Mouse (Mus musculus) limb, embryonic 11.5 days (tissue): ENCODE results near the gene Lmx1a. TPM values are rescaled to one million over a fixed set of nuclear protein-coding genes. Genes with fewer than 3 reads are reported as not detected.

Experiments used
- ATAC-seq: fragments of 200-750 bp; cut with Nextera tagmentation; 2 replicates; pipeline ENCODE4 v1.8.0; 2017; ENCODE audit warnings: low read depth; ENCODE audit not compliant: insufficient number of reproducible peaks, low FRiP score, low TSS enrichment
- DNase-seq: peaks from one replicate; pipeline ENCODE4 v3.0.0-alpha.2; 2015; ENCODE audit warnings: low spot score
- H3K27ac ChIP-seq: fragments of 300-500 bp; sonication (generic); replicated peaks from 2 replicates; pipeline ENCODE4 v1.5.1; 2014; ENCODE audit warnings: low read depth, mild to moderate bottlenecking, low read length
- H3K27me3 ChIP-seq: fragments of 300-500 bp; sonication (generic); 2 replicates; pipeline ENCODE4 v1.6.1; 2014; ENCODE audit warnings: mild to moderate bottlenecking, low read length, mixed read lengths; ENCODE audit not compliant: control insufficient read depth, insufficient read depth
- H3K36me3 ChIP-seq: fragments of 300-500 bp; sonication (generic); 2 replicates; pipeline ENCODE4 v1.6.1; 2014; ENCODE audit warnings: mild to moderate bottlenecking, low read length, moderate library complexity, mixed read lengths; ENCODE audit not compliant: control insufficient read depth, insufficient read depth
- H3K4me1 ChIP-seq: fragments of 300-500 bp; sonication (generic); 2 replicates; pipeline ENCODE4 v1.6.1; 2014; ENCODE audit warnings: low read length, mixed read lengths; ENCODE audit not compliant: control insufficient read depth, insufficient read depth
- H3K4me2 ChIP-seq: fragments of 300-500 bp; sonication (generic); 2 replicates; pipeline ENCODE4 v1.6.1; 2014; ENCODE audit warnings: low read depth, mild to moderate bottlenecking, moderate library complexity; ENCODE audit not compliant: severe bottlenecking
- H3K4me3 ChIP-seq: fragments of 300-500 bp; sonication (generic); 2 replicates; pipeline ENCODE4 v1.5.1; 2014; ENCODE audit warnings: low read depth, low read length
- H3K9ac ChIP-seq: fragments of 300-500 bp; sonication (generic); 2 replicates; pipeline ENCODE4 v1.6.1; 2014; ENCODE audit warnings: mild to moderate bottlenecking, low read length
- H3K9me3 ChIP-seq: fragments of 300-500 bp; sonication (generic); 2 replicates; pipeline ENCODE4 v1.6.1; 2016; ENCODE audit warnings: low read length; ENCODE audit not compliant: control insufficient read depth
- WGBS: fragments of 180-500 bp; shearing (Covaris S2); extraction: QIAGEN DNeasy Blood & Tissue Kit; methylation state at CpG from one replicate; pipeline ENCODE4 v1.1.7; 2014; 5-methylcytosine and 5-hydroxymethylcytosine counted together
- polyA plus RNA-seq: library from polyadenylated mRNA; unstranded; fragments of >200 nt; fragmentation: Nextera tagmentation; extraction: Ambion mirVana; gene quantifications from 2 replicates; pipeline ENCODE4 v1.2.1, GENCODE M21; 2014

Lmx1a gene
- polyA plus RNA-seq, result 0.97 and 1.1 TPM in 2 replicates

DNA sequence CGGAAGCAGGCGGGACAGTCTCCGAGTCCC lies at the start of gene Lmx1a:
Gene Lmx1a, plus strand, starts transcription at position 6 of the 30 bp plus-strand sequence.
- 0% methylated on average over 3 of the region's 3 CpGs for WGBS
- H3K27me3 ChIP-seq, result peaks cover 71% of the 10 kb centered on the region

DNA sequence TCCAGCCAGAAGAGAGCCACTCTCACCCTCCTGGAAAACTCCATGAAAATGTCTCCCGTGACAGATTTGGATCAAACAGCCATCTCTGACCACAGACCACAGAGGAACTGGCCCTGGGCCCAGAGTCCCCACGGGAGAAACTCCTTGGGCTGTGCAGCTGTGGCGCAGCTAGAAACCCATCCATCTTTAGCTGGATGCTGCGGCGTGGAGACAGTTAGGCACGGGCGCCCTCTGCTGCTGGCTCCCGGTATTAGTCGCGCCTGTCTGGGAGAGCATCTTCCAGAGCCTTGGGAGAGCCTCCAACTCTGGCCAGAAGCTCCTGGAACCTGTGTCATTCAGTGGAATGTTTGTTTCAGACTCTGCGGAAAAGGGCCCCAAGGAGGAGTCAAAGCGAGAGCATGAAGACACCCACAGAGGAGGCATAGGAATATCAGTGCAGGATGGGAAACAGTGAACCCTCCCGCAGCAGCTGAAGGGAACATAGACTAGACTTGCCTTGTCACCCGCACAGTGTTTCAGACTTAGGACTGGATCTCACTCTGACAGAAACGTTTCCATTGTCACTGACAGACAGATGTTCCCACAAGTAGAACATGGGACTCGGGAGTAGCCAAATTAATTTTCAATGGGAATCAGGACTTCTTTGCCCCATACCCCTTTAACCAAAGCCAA lies 44.0 kb upstream of the Lmx1a start:
- Histone ChIP-seq H3K4me1 (no peaks in the 10 kb centered on the region), H3K4me3 (no peak overlapping the region), H3K4me2 (no peak overlapping the region), H3K36me3 (no peaks in the 10 kb centered on the region), H3K9me3 (no peaks in the 10 kb centered on the region), H3K27ac (no peak overlapping the region), H3K9ac (no peak overlapping the region), H3K27me3 (peaks cover 12% of the 10 kb centered on the region; the same call in 1 of the 2 replicates)
- 21% methylated on average over 16 of the region's 16 CpGs for WGBS
- DNase-seq, result peak; percentile 91
- peak; percentile 36; the same call in 1 of the 2 replicates for ATAC-seq

More for the DNA sequence above, at the start of gene Lmx1a:
- Histone ChIP-seq H3K4me1 (peaks cover 10% of the 10 kb centered on the region; the same call in 1 of the 2 replicates), H3K36me3 (no peaks in the 10 kb centered on the region), H3K27ac (no peak within 1 kb of the TSS), H3K9ac (peak within 1 kb of the TSS; percentile 55), H3K4me3 (peak within 1 kb of the TSS; percentile 44), H3K4me2 (peak within 1 kb of the TSS; percentile 94), H3K9me3 (no peaks in the 10 kb centered on the region)
- no peak for ATAC-seq
- no peak for DNase-seq

DNA sequence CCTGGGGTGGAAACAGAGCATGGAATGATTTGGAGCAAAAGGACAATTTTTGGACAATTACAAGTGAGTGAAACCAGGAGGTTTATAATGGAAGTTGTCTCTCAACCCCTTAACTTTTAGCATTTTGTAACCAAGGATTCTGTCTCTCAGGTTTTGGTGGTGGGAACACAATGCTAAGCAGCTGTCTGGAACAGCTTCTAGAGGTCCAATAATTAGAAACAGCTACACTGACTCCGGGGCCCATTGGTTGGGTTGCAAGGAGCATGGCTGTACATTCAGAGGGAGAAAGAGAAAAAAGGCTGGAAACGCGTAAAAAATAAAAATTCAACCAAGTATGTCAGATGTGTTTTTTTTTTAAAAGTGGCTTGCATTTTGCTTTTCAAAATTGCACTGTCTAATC lies 40.4 kb upstream of the Lmx1a start:
- no peak for ATAC-seq
- 40% methylated on average over 3 of the region's 3 CpGs for WGBS
- no peak overlapping the region for H3K9ac ChIP-seq
- H3K36me3 ChIP-seq, result no peaks in the 10 kb centered on the region
- H3K27me3 ChIP-seq, result peaks cover 4% of the 10 kb centered on the region; the same call in 1 of the 2 replicates
- no peaks in the 10 kb centered on the region for H3K4me1 ChIP-seq
- no peaks in the 10 kb centered on the region for H3K9me3 ChIP-seq
- DNase-seq, result peak; percentile 45
- H3K4me3 ChIP-seq, result no peak overlapping the region
- H3K4me2 ChIP-seq, result no peak overlapping the region
- H3K27ac ChIP-seq, result no peak overlapping the region

GRCm38 (mm10) chr1:167649122-167649633 lies 39.9 kb upstream of the Lmx1a start:
- DNase-seq, result no peak
- no peak for ATAC-seq
- Histone ChIP-seq H3K4me3 (no peak overlapping the region), H3K9me3 (no peaks in the 10 kb centered on the region), H3K9ac (no peak overlapping the region), H3K27ac (no peak overlapping the region), H3K27me3 (0 out of 2 replicates have a peak, but pooled peaks cover 3% of the 10 kb centered on the region), H3K4me2 (no peak overlapping the region), H3K4me1 (no peaks in the 10 kb centered on the region), H3K36me3 (no peaks in the 10 kb centered on the region)
- 58% methylated on average over 11 of the region's 11 CpGs for WGBS

DNA sequence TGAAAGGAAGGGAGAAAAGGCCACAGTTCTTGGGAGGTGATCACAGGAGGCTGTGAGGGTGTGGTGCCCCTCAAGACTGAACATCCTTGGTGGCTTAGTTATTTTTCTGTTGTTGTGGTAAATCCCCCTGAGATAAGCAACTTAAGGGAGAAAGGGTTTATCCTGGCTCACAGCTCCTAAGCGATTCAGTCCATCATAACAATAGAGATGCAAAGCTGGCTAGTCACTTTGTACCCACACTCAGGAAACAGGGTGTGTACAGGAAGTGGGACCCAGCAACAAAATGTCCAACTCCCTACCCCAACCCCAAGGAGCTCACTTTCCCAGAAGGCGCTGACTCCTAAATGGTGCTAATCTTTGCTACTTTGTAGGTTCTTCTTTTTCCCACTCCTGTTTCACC lies 36.7 kb upstream of the Lmx1a start:
- Histone ChIP-seq H3K36me3 (no peaks in the 10 kb centered on the region), H3K27ac (no peak overlapping the region), H3K4me3 (no peak overlapping the region), H3K9ac (no peak overlapping the region), H3K4me2 (no peak overlapping the region), H3K9me3 (no peaks in the 10 kb centered on the region), H3K27me3 (no peaks in the 10 kb centered on the region; the same call in 1 of the 2 replicates), H3K4me1 (no peaks in the 10 kb centered on the region)
- DNase-seq (no peak), ATAC-seq (no peak)
- WGBS, result 88% methylated on average over 2 of the region's 2 CpGs

- H3K36me3 ChIP-seq, result no peaks in the 10 kb centered on the region; the same call in 1 of the 2 replicates
- H3K27me3 ChIP-seq, result peaks cover 33% of the 10 kb centered on the region
- no peaks in the 10 kb centered on the region for H3K9me3 ChIP-seq
- H3K4me2 ChIP-seq, result no peak overlapping the region
- no peak for DNase-seq
- no peak overlapping the region for H3K9ac ChIP-seq
- H3K4me1 ChIP-seq, result peaks cover 13% of the 10 kb centered on the region; the same call in 1 of the 2 replicates
- no peak for ATAC-seq
- H3K4me3 ChIP-seq, result no peak overlapping the region
- 88% methylated on average over 3 of the region's 3 CpGs for WGBS
- H3K27ac ChIP-seq, result no peak overlapping the region
Measured at GRCm38 (mm10) chr1:167659065-167659464, 30.0 kb upstream of the Lmx1a start.

DNA sequence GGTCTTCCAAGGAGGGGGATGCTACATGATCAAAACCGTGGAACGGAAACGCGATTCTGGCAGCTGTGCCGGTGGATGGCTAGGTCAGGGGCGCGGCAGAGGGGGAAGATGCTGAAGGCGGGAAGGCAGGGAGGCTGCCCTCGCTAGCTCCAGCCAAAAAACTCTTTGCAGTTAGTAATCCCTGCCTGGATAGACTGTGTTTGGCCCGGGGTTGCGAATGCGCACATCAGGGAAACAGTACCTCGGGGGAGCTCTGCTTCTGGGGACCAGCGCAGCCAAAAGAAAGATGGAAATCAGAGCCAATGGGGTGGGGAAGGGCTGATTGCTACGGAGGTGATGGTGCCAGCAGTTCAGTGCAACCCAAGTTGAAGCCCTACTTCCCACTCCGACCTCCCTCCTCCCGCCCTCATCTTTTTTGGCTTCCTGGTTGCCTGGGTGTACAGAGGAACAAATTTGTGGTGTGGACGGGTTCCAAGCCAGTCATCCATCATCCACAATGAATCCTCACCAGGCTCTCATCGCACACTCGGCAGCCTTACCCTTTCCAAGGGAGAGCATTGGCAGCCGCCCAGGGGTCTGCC lies 28.4 kb upstream of the Lmx1a start:
- no peak overlapping the region for H3K27ac ChIP-seq
- H3K9me3 ChIP-seq, result no peaks in the 10 kb centered on the region
- peak overlapping the region; percentile 40 for H3K4me2 ChIP-seq
- no peaks in the 10 kb centered on the region; the same call in 1 of the 2 replicates for H3K36me3 ChIP-seq
- H3K9ac ChIP-seq, result no peak overlapping the region
- H3K27me3 ChIP-seq, result peaks cover 35% of the 10 kb centered on the region
- ATAC-seq (no peak), DNase-seq (peak; percentile 40)
- WGBS, result under 1% methylated on average over 21 of the region's 21 CpGs
- no peak overlapping the region; the same call in 1 of the 2 replicates for H3K4me3 ChIP-seq
- H3K4me1 ChIP-seq, result peaks cover 13% of the 10 kb centered on the region; the same call in 1 of the 2 replicates

GRCm38 (mm10) chr1:167661123-167661522 lies 27.9 kb upstream of the Lmx1a start:
- ATAC-seq, result peak; percentile 68; the same call in 1 of the 2 replicates
- H3K27me3 ChIP-seq, result peaks cover 35% of the 10 kb centered on the region

More at GRCm38 (mm10) chr1:167661123-167661522, 27.9 kb upstream of the Lmx1a start:
- H3K36me3 ChIP-seq, result no peaks in the 10 kb centered on the region; the same call in 1 of the 2 replicates
- peaks cover 13% of the 10 kb centered on the region; the same call in 1 of the 2 replicates for H3K4me1 ChIP-seq
- WGBS, result 2% methylated on average over 19 of the region's 19 CpGs
- H3K9ac ChIP-seq, result no peak overlapping the region
- peak overlapping the region; percentile 16; the same call in 1 of the 2 replicates for H3K4me3 ChIP-seq
- no peak for DNase-seq
- H3K27ac ChIP-seq, result no peak overlapping the region
- H3K9me3 ChIP-seq, result no peaks in the 10 kb centered on the region
- peak overlapping the region; percentile 40 for H3K4me2 ChIP-seq
